Mouse (Mus musculus): ENCODE measurements around the gene Slc3a1.

DNA sequence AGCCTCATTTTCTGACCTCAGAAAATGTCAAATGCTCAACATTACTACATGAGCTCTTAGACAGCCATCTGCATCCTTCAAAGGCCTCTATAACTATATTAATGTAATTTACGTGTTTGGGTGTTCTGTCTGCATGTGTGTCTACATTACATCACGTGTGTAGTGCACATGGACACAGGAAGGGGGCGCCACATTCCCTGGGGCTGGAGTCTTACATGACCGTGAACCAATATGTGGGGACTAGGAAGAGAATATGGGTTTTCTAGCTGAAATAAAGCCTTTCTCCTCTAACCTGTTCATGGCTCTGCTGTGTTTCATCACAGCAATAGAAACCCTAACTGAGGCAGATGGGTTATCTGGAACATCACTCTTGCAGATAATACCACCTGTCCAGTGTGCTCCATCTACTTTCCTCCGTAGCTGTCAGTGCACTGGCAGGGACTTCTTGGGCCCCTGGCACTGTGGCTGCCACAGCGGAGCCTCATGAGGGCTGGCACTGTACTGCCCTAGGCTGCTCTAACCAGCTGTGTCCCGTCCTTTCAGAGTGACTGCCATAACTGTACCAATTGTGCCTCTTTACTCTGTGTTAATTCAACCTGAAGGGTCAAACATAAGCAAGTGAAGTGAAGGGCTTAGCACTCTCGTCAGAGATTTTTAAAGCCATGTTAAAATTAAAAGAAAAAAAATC is 43.1 kb downstream of the Slc3a1 start:
- TF ChIP-seq TAL1 (IDR thresholded peaks at IDR 0.05; ENCODE audit: low read length) (no peak), GATA1 (IDR thresholded peaks at IDR 0.05; ENCODE audit: low read length) (no peak)
